Mouse (Mus musculus) bone marrow macrophage, adult 2 months (primary cell): Measurements from ENCODE around the gene Fam49a.

Experiments
- CTCF ChIP-seq: IDR thresholded peaks from 2 replicates; pipeline ENCODE4 v1.5.1; 2012; ENCODE audit warnings: low read depth, mild to moderate bottlenecking, low read length, moderate library complexity
- POLR2A ChIP-seq: IDR thresholded peaks from 2 replicates; pipeline ENCODE4 v1.6.1; 2012; ENCODE audit warnings: mild to moderate bottlenecking, low read depth, low read length, borderline replicate concordance

DNA sequence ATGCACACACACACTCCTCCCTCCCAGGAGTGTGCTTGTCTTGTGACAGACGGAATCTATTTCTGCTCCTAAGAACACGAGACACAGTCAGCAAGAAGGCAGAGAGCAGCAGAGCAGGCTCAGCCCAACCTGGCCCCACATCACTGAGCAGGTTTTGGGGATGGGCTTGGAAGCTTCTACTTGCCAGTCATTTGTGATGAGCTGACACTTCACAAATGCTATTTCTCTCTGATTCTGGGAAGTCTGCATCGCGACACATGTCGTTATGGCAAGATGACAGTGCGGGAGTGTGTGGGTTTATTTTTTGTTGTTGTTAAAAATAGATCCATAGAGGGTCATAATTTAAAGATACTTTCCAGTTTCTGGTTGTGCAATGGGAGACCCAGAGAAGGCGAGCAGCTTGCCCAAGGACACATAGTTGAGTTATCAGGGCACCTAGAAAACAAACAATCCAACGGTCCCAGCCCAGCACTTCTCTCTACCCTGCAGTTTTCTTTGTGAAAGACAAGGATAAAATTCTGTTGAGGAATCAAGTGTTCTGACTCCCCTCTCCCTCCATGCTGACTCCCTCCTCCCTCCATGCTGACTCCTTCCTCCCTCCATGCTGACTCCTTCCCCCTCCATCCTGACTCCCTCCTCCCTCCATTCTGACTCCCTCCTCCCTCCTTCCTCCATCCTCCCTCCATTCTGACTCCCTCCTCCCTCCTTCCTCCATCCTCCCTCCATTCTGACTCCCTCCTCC, 41.0 kb upstream of the Fam49a start:
- TF ChIP-seq CTCF (no peak), POLR2A (no peak)
